15 mouse cellular contexts compared by ENCODE assay signal in genomic region chr6:117060688-117061087, GRCm38 (mm10).
DNase-seq lines count a peak whose midpoint lies in the region; ATAC-seq and TF ChIP-seq lines count a peak whose summit lies in the region.
"Had no signal": no experiment of that assay in that cellular context is flagged by ENCODE, and none has a peak within 500 bp of the region (broad histone marks: within the 10 kb centered on the region; RNA-seq: fewer than 3 reads in every experiment).

No protein-coding gene starts in this region.

- no peak for TF ChIP-seq POLR2A in kidney, adult 2 months (IDR thresholded peaks at IDR 0.05; ENCODE audit: low read depth, low read length)

- no peak overlapping the region for H3K4me3 ChIP-seq in forebrain, embryonic 16.5 days (replicated peaks; ENCODE audit: low read length)
- no peak overlapping the region for H3K4me3 ChIP-seq in forebrain, postnatal 0 days (ENCODE audit: low read depth, low read length)
- H3K4me3 ChIP-seq in kidney, adult 2 months (ENCODE audit: insufficient read depth, low read depth, low read length) = no peak overlapping the region
- no peak overlapping the region for H3K4me3 ChIP-seq in kidney, embryonic 15.5 days (replicated peaks)
- H3K4me3 ChIP-seq: erythroblast, embryonic 14.5 days; liver, embryonic 15.5 days had no signal

- WGBS in forebrain, embryonic 16.5 days = 78% methylated on average over 3 of the region's 3 CpGs
- WGBS in forebrain, postnatal 0 days = 68% methylated on average over 3 of the region's 3 CpGs
- 56% methylated on average over 3 of the region's 3 CpGs for WGBS in kidney, adult 2 months
- WGBS in kidney, embryonic 15.5 days = 90% methylated on average over 3 of the region's 3 CpGs

- no peak overlapping the region for H3K27ac ChIP-seq in forebrain, embryonic 16.5 days (ENCODE audit: low read length)
- H3K27ac ChIP-seq in forebrain, postnatal 0 days (ENCODE audit: low read depth, low read length) = no peak overlapping the region
- H3K27ac ChIP-seq in kidney, adult 2 months (ENCODE audit: insufficient read depth, low read depth, low read length) = no peak overlapping the region
- no peak overlapping the region for H3K27ac ChIP-seq in kidney, embryonic 15.5 days
- H3K27ac ChIP-seq: liver, embryonic 15.5 days had no signal

- no peaks in the 10 kb centered on the region for H3K36me3 ChIP-seq in forebrain, embryonic 16.5 days (ENCODE audit: control insufficient read depth, insufficient read depth)
- no peaks in the 10 kb centered on the region for H3K36me3 ChIP-seq in forebrain, postnatal 0 days (ENCODE audit: insufficient read depth)
- H3K36me3 ChIP-seq in kidney, adult 2 months (ENCODE audit: control insufficient read depth, insufficient read depth, low read length) = no peaks in the 10 kb centered on the region
- H3K36me3 ChIP-seq in kidney, embryonic 15.5 days = no peaks in the 10 kb centered on the region
- H3K36me3 ChIP-seq: liver, embryonic 15.5 days had no signal

- no peak for DNase-seq in forebrain, postnatal 0 days
- DNase-seq in kidney, adult 2 months = peak; percentile 85
- peak; percentile 37 for DNase-seq in adipocyte (ENCODE audit: low spot score)
- peak; percentile 43 to 72 for DNase-seq in kidney, postnatal 25 days
- DNase-seq in lung, postnatal 4 days = no peak
- no peak for DNase-seq in lung, postnatal 25 days (ENCODE audit: low spot score)
- DNase-seq: cerebellum, adult 11-12 months; left cerebral cortex, postnatal 4 days; right cerebral cortex, postnatal 14 days; thymus, postnatal 14 days had no signal

- ATAC-seq in forebrain, embryonic 16.5 days = peak; percentile 36; the same call in 1 of the 2 replicates
- ATAC-seq in forebrain, postnatal 0 days = no peak
- no peak for ATAC-seq in kidney, embryonic 15.5 days (replicated peaks; ENCODE audit: low FRiP score)
- ATAC-seq: midbrain, embryonic 16.5 days had no signal

- no peaks in the 10 kb centered on the region for H3K9me3 ChIP-seq in forebrain, embryonic 16.5 days (ENCODE audit: control insufficient read depth, low read length)
- H3K9me3 ChIP-seq in forebrain, postnatal 0 days (ENCODE audit: low read length) = no peaks in the 10 kb centered on the region
- H3K9me3 ChIP-seq in kidney, embryonic 15.5 days (replicated peaks) = no peaks in the 10 kb centered on the region
- H3K9me3 ChIP-seq: liver, embryonic 15.5 days had no signal

- H3K4me2 ChIP-seq in forebrain, embryonic 16.5 days (ENCODE audit: low read length) = no peak overlapping the region
- H3K4me2 ChIP-seq in forebrain, postnatal 0 days (ENCODE audit: low read depth) = no peak overlapping the region
- H3K4me2 ChIP-seq in kidney, embryonic 15.5 days = no peak overlapping the region
- H3K4me2 ChIP-seq: liver, embryonic 15.5 days had no signal

- H3K9ac ChIP-seq in forebrain, embryonic 16.5 days (replicated peaks; ENCODE audit: low read depth, low read length) = no peak overlapping the region
- no peak overlapping the region for H3K9ac ChIP-seq in forebrain, postnatal 0 days
- no peak overlapping the region for H3K9ac ChIP-seq in kidney, embryonic 15.5 days
- H3K9ac ChIP-seq: liver, embryonic 15.5 days had no signal

- peaks cover 3% of the 10 kb centered on the region for H3K4me1 ChIP-seq in forebrain, embryonic 16.5 days (replicated peaks; ENCODE audit: control insufficient read depth, insufficient read depth, low read length)
- H3K4me1 ChIP-seq in forebrain, postnatal 0 days (ENCODE audit: insufficient read depth) = peaks cover 4% of the 10 kb centered on the region; the same call in 1 of the 2 replicates
- 0 out of 2 replicates have a peak, but pooled peaks cover 3% of the 10 kb centered on the region for H3K4me1 ChIP-seq in kidney, adult 2 months (ENCODE audit: control insufficient read depth, insufficient read depth, low read length)
- no peaks in the 10 kb centered on the region for H3K4me1 ChIP-seq in kidney, embryonic 15.5 days
- H3K4me1 ChIP-seq: liver, embryonic 15.5 days had no signal

- no peak for TF ChIP-seq CTCF in forebrain, postnatal 0 days (IDR thresholded peaks at IDR 0.05; ENCODE audit: low read depth)
- no peak for TF ChIP-seq CTCF in kidney, adult 2 months (conservative IDR thresholded peaks at IDR 0.05; ENCODE audit: insufficient read depth, insufficient read length, low read depth, low read length)

- no peaks in the 10 kb centered on the region for H3K27me3 ChIP-seq in forebrain, embryonic 16.5 days (replicated peaks; ENCODE audit: control insufficient read depth, insufficient read depth, low read length)
- H3K27me3 ChIP-seq in forebrain, postnatal 0 days (ENCODE audit: insufficient read depth, low read length) = no peaks in the 10 kb centered on the region
- no peaks in the 10 kb centered on the region for H3K27me3 ChIP-seq in kidney, adult 2 months (replicated peaks; ENCODE audit: control insufficient read depth, insufficient read depth, low read length)
- H3K27me3 ChIP-seq in kidney, embryonic 15.5 days = no peaks in the 10 kb centered on the region
- H3K27me3 ChIP-seq: liver, embryonic 15.5 days had no signal

Comparison
In these comparisons a context has a peak if more than half of its experiments do, and no peak if none do; other contexts are left out.
1. DNase-seq: peak in kidney, adult 2 months (single experiment), adipocyte (single experiment) and kidney, postnatal 25 days (2 of 2); none in forebrain, postnatal 0 days (single experiment), lung, postnatal 4 days (0 of 2) and lung, postnatal 25 days (single experiment).